Mouse (Mus musculus) midbrain, embryonic 16.5 days (tissue): Measurements from ENCODE around the gene Aplnr. TPM values are rescaled to one million over a fixed set of nuclear protein-coding genes. Genes with fewer than 3 reads are reported as not detected.
A peak's percentile ranks its signal among the peaks of the same experiment; 100 is the strongest.

Experiments
- ATAC-seq: fragments of 200-750 bp; cut with Nextera tagmentation; 2 replicates; pipeline ENCODE4 v1.8.0; 2017; ENCODE audit warnings: moderate TSS enrichment
- H3K27ac ChIP-seq: fragments of 300-500 bp; sonication (generic); 2 replicates; pipeline ENCODE4 v1.5.1; 2014; ENCODE audit warnings: mild to moderate bottlenecking, low read length, mixed read lengths
- H3K27me3 ChIP-seq: fragments of 300-500 bp; sonication (generic); 2 replicates; pipeline ENCODE4 v1.6.1; 2014; ENCODE audit warnings: low read depth, low read length, mixed read lengths; ENCODE audit not compliant: control insufficient read depth, insufficient read depth
- H3K36me3 ChIP-seq: fragments of 300-500 bp; sonication (generic); 2 replicates; pipeline ENCODE4 v1.6.1; 2014; ENCODE audit warnings: mild to moderate bottlenecking, low read length, moderate library complexity, mixed read lengths; ENCODE audit not compliant: control insufficient read depth, insufficient read depth
- H3K4me1 ChIP-seq: fragments of 300-500 bp; sonication (generic); 2 replicates; pipeline ENCODE4 v1.6.1; 2014; ENCODE audit warnings: mild to moderate bottlenecking, low read length, mixed read lengths; ENCODE audit not compliant: control insufficient read depth, insufficient read depth
- H3K4me2 ChIP-seq: fragments of 300-500 bp; sonication (generic); 2 replicates; pipeline ENCODE4 v1.6.1; 2014; ENCODE audit warnings: mild to moderate bottlenecking, low read length, mixed read lengths
- H3K4me3 ChIP-seq: fragments of 300-500 bp; sonication (generic); 2 replicates; pipeline ENCODE4 v1.5.1; 2014; ENCODE audit warnings: low read depth, mild to moderate bottlenecking, low read length, moderate library complexity, mixed read lengths
- H3K9ac ChIP-seq: fragments of 300-500 bp; sonication (generic); 2 replicates; pipeline ENCODE4 v1.6.1; 2014; ENCODE audit warnings: low read depth, low read length, mixed read lengths
- H3K9me3 ChIP-seq: fragments of 300-500 bp; sonication (generic); replicated peaks from 2 replicates; pipeline ENCODE4 v1.6.1; 2014; ENCODE audit warnings: mild to moderate bottlenecking, low read length, mixed read lengths; ENCODE audit not compliant: control insufficient read depth, poor library complexity, severe bottlenecking
- WGBS: fragments of 180-500 bp; shearing (Covaris S2); extraction: QIAGEN DNeasy Blood & Tissue Kit; methylation state at CpG from one replicate; pipeline ENCODE4 v1.1.7; 2014; 5-methylcytosine and 5-hydroxymethylcytosine counted together
- polyA plus RNA-seq: library from polyadenylated mRNA; unstranded; fragments of >200 nt; fragmentation: Nextera tagmentation; extraction: Ambion mirVana; gene quantifications from 2 replicates; pipeline ENCODE4 v1.2.1, GENCODE M21; 2015

The Aplnr gene
- polyA plus RNA-seq, 1 experiment from 2014 or later = 24.8 TPM

- Histone ChIP-seq H3K36me3 (no peaks in the 10 kb centered on the region), H3K27me3 (no peaks in the 10 kb centered on the region), H3K9ac (no peak overlapping the region), H3K4me3 (no peak overlapping the region), H3K27ac (peak overlapping the region; percentile 43), H3K4me2 (no peak overlapping the region), H3K4me1 (peaks cover 16% of the 10 kb centered on the region), H3K9me3 (no peaks in the 10 kb centered on the region)
- ATAC-seq = peak; percentile 61
- WGBS = 0% methylated on average over 1 of the region's 1 CpGs
These were observed 25.6 kb downstream of the Aplnr start for GRCm38 (mm10) chr2:85161638-85162093.

- no peaks in the 10 kb centered on the region for H3K36me3 ChIP-seq
- H3K4me2 ChIP-seq = no peak overlapping the region
- 62% methylated on average over 7 of the region's 7 CpGs for WGBS
- no peak overlapping the region for H3K4me3 ChIP-seq
- no peak overlapping the region for H3K9ac ChIP-seq
- H3K27ac ChIP-seq = no peak overlapping the region
- no peak for ATAC-seq
- no peaks in the 10 kb centered on the region for H3K9me3 ChIP-seq
- peaks cover 16% of the 10 kb centered on the region for H3K4me1 ChIP-seq
- no peaks in the 10 kb centered on the region for H3K27me3 ChIP-seq
These were observed 27.5 kb downstream of the Aplnr start for GRCm38 (mm10) chr2:85163311-85164047.

DNA sequence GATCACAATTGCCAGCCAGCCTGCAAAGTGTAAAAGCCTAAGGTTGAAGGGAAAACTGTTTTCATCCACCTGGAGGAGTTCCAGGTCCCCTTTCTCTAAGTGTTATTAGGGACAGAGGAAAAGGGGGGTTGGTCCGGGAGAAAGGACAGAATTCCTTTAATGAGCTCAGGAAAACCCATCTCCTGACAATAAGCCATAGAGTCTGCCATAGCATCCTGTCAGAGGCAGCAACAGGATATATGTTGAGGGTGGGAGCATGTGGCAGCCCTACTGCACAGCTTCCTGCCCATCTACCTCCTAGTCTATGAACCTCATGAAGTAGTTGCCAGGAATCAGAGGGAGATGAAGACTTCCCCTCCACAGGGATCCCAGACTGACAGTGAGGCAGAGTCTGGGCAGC, 31.6 kb downstream of the Aplnr start:
- H3K36me3 ChIP-seq = no peaks in the 10 kb centered on the region
- H3K9ac ChIP-seq = no peak overlapping the region
- no peak overlapping the region for H3K27ac ChIP-seq
- H3K4me1 ChIP-seq = no peaks in the 10 kb centered on the region
- WGBS = 62% methylated on average over 1 of the region's 1 CpGs
- H3K27me3 ChIP-seq = no peaks in the 10 kb centered on the region
- H3K4me2 ChIP-seq = no peak overlapping the region
- H3K4me3 ChIP-seq = no peak overlapping the region
- H3K9me3 ChIP-seq = no peaks in the 10 kb centered on the region
- no peak for ATAC-seq

- WGBS = 95% methylated on average over 1 of the region's 1 CpGs
- no peak overlapping the region for H3K27ac ChIP-seq
- no peak overlapping the region for H3K9ac ChIP-seq
- no peak for ATAC-seq
- H3K36me3 ChIP-seq = no peaks in the 10 kb centered on the region
- no peaks in the 10 kb centered on the region for H3K27me3 ChIP-seq
- H3K9me3 ChIP-seq = no peaks in the 10 kb centered on the region
- H3K4me2 ChIP-seq = no peak overlapping the region
- no peak overlapping the region for H3K4me3 ChIP-seq
- no peaks in the 10 kb centered on the region for H3K4me1 ChIP-seq
These were observed 32.3 kb downstream of the Aplnr start for GRCm38 (mm10) chr2:85168327-85168726.

- no peaks in the 10 kb centered on the region for H3K27me3 ChIP-seq
- no peak for ATAC-seq
- H3K4me2 ChIP-seq = no peak overlapping the region
- 80% methylated on average over 3 of the region's 3 CpGs for WGBS
- H3K9ac ChIP-seq = no peak overlapping the region
- H3K9me3 ChIP-seq = no peaks in the 10 kb centered on the region
- no peak overlapping the region for H3K27ac ChIP-seq
- H3K4me1 ChIP-seq = no peaks in the 10 kb centered on the region
- no peaks in the 10 kb centered on the region for H3K36me3 ChIP-seq
- H3K4me3 ChIP-seq = no peak overlapping the region
These were observed 36.2 kb downstream of the Aplnr start for GRCm38 (mm10) chr2:85172071-85172762.

DNA sequence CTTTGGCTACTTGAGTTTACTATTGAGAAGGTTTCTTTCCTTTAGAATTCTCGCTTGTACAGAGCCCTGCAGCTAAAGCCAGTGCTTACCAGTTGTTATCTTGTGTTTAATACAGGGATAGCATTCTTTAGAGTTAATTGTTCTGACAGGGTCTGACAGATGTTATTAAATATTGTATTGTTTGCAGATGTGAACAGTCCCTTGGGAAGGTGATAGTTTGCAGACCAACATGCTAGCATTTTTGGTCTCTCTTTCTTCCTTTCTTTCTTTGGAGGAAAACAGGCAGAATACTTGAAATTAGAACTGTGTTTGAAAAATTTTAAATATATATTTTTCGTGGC, 36.7 kb downstream of the Aplnr start:
- Histone ChIP-seq H3K36me3 (no peaks in the 10 kb centered on the region), H3K9ac (no peak overlapping the region), H3K9me3 (no peaks in the 10 kb centered on the region), H3K27ac (no peak overlapping the region), H3K4me2 (no peak overlapping the region), H3K27me3 (no peaks in the 10 kb centered on the region), H3K4me3 (no peak overlapping the region), H3K4me1 (no peaks in the 10 kb centered on the region)
- ATAC-seq = no peak
- WGBS = 73% methylated on average over 2 of the region's 2 CpGs

GRCm38 (mm10) chr2:85173545-85173944, 37.5 kb downstream of the Aplnr start:
- no peak overlapping the region for H3K9ac ChIP-seq
- H3K4me3 ChIP-seq = no peak overlapping the region
- H3K9me3 ChIP-seq = no peaks in the 10 kb centered on the region
- no peaks in the 10 kb centered on the region for H3K36me3 ChIP-seq
- no peaks in the 10 kb centered on the region for H3K27me3 ChIP-seq
- no peak overlapping the region for H3K27ac ChIP-seq
- 74% methylated on average over 6 of the region's 6 CpGs for WGBS
- ATAC-seq = no peak
- H3K4me1 ChIP-seq = no peaks in the 10 kb centered on the region
- H3K4me2 ChIP-seq = no peak overlapping the region

DNA sequence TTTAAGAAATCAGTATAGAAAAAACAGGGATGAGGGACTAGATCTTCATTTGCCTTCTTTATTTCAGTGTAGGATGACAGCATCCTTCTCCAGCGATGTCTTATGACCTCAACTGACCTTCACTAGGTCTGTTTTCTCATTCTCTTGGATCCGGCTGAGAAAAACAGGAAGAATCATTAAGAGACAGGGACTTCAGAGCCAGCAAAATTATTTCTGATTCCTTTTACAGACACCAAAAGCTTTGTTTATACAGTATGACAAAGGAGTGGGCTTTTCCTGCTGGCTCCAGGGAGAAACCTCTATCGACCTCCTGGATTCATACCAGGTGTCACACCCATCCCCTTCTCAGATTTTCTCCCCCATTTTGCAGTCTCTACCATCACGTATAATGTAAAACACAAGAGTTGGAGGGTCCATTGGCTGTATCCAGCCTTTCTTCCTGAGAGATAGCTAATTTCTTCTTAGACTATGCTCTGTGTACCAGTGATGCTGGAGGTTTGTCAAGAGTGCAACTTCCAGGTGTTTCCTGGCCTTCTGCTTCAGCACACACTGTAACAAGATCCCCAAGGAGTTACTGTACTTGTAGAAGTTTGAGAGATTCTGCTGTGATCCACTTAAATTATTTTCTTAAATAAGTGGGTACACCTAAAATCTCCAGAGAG, 42.2 kb downstream of the Aplnr start:
- H3K27me3 ChIP-seq = no peaks in the 10 kb centered on the region
- no peak overlapping the region for H3K4me2 ChIP-seq
- no peaks in the 10 kb centered on the region for H3K36me3 ChIP-seq
- no peak overlapping the region for H3K9ac ChIP-seq
- no peak for ATAC-seq
- H3K9me3 ChIP-seq = no peaks in the 10 kb centered on the region
- 83% methylated on average over 4 of the region's 4 CpGs for WGBS
- H3K27ac ChIP-seq = no peak overlapping the region
- no peak overlapping the region for H3K4me3 ChIP-seq
- H3K4me1 ChIP-seq = no peaks in the 10 kb centered on the region

- H3K4me3 ChIP-seq = no peak overlapping the region
- ATAC-seq = no peak
These were observed 51.6 kb downstream of the Aplnr start for GRCm38 (mm10) chr2:85187582-85188151.

More at GRCm38 (mm10) chr2:85187582-85188151, 51.6 kb downstream of the Aplnr start:
- Histone ChIP-seq H3K9ac (no peak overlapping the region), H3K27ac (no peak overlapping the region), H3K4me1 (no peaks in the 10 kb centered on the region), H3K4me2 (no peak overlapping the region), H3K9me3 (no peaks in the 10 kb centered on the region), H3K27me3 (no peaks in the 10 kb centered on the region), H3K36me3 (peaks cover 17% of the 10 kb centered on the region)
- 91% methylated on average over 6 of the region's 6 CpGs for WGBS
